Mouse (Mus musculus): ENCODE measurements around the gene P3h4.

The P3h4 gene

DNA sequence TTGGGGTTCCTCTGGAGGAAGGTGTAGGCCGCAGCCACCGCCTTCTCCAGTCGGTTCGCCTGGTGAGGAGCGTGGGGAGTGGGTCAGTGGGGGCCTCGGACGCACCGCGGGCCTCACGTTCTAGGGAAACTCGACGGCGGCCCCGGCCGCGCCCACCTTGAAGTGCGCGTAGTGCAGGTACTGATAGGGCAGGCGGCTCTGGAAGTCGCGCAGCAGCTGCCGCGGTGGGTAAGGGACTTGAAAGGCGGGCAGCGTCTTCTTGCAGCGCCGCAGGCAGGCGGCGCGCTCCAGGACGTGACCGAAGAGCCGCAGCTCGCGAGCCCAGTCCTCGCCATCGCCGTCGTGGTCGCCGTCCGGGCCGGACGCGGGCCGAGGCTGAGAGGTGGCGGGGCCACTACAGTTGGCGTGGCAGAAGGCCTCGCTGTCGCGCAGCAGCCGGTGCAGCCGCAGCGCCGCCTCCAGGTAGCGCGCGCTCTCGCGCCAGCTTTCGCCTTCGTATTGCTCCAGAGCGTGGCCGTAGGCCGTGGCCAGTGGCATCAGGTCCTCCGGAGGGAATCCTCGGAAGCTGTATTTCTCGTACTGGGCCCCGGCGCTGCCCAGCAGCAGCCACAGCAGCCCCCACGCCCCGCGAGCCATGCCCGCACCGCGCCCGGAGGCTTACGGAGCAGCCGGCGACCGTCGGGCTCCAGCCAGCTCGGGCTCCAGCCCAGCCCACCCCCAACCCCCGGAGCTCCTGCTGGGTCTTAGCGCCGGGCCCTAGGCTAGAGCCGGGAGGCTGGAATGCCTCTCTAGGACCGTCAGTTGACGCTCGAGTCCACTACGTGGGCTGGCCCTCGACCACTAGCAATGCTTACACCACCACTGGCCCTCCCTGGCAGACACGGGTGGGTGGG, at the start of gene P3h4:
Gene P3h4 (minus strand): TSS at position 816 of the 893 bp plus-strand sequence.
- peak; percentile 83 for DNase-seq (ENCODE audit: low read depth, low spot score)

DNA sequence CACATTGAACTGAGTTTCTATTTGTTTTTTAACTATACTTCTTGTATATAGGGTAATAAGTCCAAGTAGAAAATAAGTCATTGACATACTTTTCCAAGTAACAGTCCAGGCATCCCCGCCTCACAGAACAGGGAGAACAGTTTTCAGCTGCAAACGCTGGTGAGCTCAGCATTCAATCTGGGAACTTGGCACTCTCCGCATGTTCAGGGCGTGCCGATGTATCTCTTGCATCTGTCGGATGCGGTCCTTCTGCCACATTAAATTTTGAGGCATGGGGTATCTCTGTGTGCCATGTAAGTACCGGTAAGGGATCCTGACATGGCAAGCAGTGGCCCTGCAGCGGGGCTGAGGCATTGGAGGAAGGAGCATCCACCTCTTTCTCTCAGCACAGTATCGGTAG, 48.1 kb upstream of the P3h4 start:
- no peak for DNase-seq (ENCODE audit: low read depth, low spot score)

DNA sequence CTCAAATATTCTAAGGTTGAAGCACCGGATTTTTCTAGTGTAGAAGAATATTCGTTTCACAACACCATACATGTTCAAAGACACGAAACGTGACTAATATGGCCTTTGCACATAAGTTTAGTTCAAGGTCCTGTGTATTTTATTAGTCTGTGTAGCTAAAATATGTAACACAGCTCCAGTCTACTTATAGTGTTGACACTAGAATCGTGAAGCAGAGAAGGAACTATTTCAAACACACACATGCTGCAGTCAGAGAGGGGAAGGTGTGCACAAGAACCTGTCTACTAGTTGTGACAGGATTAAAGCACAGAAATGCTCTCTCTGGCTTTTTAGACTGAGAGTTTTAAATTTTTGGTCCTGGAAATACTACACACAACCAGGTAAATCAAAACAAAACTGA, 43.1 kb upstream of the P3h4 start:
- no peak for DNase-seq (ENCODE audit: low read depth, low spot score)

DNA sequence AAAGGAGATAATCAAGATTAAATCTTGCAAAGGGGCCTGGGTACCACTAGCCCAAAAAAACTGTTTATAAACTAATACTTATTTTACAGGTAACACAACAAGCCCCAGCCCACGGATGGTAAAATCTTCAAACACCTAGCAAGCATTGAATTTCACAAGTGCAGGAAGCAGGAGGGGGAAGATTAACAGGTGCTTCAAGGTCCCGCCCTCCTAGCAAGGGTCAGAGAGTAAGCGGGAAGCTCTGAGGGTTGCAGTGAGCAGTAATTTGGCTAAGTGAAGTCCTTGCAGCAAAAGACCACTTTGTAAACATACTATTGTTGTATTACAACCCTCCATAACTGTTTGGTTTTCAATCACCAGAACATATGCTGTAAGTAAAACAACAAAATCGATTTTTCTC, 42.6 kb upstream of the P3h4 start:
- no peak for DNase-seq (ENCODE audit: low read depth, low spot score)

DNA sequence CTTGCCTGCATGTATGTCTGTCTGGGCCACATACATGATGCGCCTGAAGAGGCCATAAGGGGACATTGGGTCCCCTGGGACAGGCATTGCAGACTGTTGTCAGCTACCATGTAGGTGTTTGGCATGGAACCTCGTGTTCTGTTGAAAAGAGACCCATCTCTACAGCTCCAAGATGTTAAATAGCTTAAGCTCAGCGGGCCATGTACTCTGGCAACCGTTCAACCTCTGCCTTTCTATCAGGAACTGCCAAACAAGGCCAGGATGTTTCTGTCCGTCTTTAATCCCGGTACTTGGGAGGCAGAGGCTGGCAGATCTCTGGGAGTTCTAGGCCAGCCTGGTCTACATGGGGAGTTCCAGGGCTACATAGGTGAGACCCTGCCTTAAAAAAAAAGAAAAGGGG, 28.0 kb upstream of the P3h4 start:
- no peak for DNase-seq (ENCODE audit: low read depth, low spot score)

DNA sequence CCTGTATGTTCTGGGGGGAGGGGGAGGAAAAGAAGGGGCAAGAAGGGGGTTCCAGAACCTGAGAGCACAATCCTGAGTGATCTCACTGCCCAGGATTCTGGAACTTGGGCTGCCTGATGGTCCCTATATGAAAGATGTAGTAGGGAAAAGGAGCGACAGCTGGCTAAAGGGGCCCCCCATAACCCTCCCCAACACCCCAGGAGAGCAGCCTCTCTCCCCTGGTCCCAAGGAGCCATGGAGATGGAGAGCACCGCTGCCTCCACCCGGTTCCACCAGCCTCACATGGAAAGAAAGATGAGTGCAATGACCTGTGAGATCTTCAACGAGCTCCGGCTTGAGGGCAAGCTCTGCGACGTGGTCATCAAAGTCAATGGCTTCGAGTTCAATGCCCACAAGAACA, 27.2 kb upstream of the P3h4 start, which contains the start of the genes Nt5c3b and Klhl10:
Gene Nt5c3b (minus strand): TSS at position 12 of the 400 bp plus-strand sequence.
Gene Klhl10 (plus strand): TSS at position 121 of the 400 bp plus-strand sequence.
- DNase-seq (ENCODE audit: low read depth, low spot score), result no peak

DNA sequence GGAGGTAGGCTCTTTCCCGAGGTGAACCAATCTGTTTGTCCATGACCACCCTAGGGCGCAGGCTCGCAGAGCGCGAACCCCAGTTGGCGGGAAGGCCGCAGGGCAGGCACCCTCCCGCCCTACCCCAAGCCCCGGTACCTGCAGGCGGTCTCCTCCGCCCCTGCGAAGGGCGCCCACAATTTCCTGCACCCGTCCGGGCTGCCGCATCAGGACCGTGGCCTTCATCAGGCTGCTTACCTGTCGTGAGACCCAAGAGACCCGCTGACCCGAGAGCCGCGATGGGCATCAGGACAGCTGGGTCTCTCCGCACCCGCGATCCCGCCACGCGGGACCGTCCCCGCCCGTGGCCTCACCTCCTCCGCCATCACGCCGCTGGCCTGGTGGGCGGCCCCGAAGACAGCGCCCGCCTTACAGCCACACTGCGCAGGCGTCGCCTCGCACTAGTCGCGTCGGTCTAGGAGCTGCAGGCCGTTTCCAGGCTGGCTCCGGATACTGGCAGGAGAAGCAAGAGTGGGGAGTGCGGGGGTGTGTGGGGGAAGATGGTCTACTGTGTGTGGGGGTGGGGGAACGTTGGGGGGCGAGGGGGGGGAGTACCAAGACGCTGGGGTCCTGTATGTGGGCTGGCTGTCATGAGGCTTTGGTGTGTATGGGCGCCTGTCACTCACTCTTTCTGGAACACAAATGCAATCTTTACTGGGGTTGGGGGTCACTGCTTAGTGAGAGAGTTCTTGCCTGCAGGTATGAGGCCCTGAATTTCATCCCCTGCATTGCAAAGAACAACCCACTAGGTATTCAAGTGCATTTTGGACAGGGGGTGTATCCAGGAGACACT, 26.3 kb upstream of the P3h4 start:
- peak; percentile 66 for DNase-seq (ENCODE audit: low read depth, low spot score)

DNA sequence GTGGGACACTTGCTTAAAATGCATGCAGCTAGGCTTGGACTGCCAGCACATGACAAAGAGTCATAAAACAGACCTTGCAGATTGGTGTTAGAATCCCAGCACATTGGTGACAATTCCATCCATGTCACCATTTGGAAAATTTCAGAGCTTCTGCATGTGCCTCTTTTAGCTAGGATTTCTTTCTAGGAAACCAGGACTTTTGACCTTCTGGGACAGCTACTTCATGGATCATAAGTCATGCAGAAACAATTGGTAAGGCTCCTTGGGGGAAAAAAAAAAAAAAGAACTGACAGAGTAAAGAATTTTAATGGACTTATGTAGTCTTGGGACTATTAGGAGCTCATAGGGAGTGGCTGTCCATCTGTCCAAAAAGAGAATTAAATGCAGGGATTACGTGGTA, 23.3 kb upstream of the P3h4 start:
- DNase-seq (ENCODE audit: low read depth, low spot score), result no peak

DNA sequence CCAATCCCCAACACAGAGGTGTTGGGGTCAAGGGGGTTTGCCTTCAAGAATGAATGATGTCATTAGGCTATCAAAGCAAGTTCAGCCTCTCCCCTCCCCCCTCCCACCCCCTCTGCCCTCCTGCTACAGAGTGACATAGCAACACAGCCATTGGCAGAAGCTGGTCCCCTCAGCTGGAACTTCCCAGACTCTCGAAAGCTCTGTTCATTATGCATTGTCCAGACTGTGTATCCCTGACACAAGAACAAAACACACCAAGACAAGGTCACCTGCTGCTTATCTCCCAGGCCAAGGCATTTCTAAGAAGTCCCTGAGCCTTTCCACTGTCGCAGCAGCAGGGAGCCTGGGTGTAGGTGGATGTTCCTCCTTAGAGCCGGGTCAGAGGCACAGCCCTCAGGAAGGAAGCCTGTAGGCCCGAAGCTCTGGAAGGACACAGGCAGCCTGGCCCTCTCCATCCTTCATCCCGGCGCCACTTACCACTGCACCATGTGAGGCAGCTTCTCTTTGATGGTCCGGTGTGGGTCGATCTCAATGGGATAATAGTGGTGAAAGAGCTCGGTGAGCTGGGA, 21.1 kb upstream of the P3h4 start:
- DNase-seq (ENCODE audit: low read depth, low spot score), result no peak

DNA sequence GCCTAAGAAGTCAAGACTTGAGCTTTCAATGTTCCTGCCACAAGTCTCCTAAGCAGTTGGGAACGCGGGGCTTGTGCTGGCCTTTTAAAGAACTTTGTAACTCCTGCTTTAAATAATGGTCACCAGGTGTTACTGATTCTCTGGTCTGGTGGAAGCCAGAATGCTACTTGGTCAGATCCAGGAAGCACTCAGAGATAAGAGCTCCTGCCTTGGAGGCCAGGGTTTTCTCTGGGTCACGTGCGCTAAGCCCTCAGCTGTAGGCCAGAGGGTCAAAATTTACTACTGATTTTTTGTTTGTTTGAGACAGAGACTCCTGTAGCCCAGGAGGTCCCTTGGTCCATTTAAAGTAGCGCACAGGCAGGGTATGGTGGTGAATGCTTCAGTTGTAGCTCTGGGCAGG, 17.4 kb upstream of the P3h4 start:
- no peak for DNase-seq (ENCODE audit: low read depth, low spot score)

DNA sequence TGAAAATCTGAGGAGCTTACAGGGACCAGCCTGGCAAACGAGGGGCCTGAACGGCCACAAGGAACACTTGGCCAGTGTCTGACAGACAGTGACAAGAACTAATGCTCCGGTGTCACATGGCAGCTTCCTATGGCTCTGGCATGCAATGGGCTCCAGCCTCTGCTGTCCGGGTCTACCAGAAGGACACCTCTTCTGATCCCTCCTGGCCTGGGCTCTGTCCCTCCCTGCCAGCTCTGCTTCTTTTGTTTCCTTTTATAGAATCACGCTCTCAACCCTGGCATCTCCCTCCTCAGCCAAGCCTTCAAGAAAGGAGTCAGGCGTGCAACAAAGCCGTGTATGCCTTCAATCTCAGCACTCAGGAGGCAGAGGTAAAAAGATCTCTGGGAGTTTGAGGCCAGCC, 15.4 kb upstream of the P3h4 start:
- DNase-seq (ENCODE audit: low read depth, low spot score), result no peak

DNA sequence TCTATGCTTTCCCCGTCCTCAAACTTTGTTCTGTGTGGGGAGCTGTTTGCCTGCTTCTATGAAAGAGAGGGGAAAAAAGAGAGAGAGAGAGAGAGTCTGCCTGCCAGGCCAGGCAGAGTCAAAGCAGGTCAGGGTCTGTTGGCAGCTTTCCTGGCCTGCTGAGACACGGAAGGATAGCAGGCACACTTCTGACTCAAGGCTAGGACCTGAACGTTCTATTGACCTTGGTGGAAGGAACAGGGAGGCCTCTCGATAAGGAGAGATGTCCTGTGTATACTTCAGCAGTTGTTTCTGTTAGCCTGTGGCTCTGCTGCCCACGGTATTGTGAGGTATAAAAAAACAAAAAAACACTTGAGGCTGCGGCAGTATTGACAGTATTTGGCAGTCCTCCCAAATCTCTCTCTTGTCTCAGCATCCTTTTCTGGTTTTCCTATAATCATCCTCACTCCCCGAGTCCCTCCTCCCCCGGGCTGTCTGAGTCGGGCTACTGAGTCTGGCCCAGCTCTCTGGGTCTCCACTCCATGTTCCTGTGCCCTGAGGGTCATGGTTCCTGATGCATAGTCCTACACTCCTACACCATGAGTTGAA, 14.1 kb upstream of the P3h4 start:
- DNase-seq (ENCODE audit: low read depth, low spot score), result no peak

DNA sequence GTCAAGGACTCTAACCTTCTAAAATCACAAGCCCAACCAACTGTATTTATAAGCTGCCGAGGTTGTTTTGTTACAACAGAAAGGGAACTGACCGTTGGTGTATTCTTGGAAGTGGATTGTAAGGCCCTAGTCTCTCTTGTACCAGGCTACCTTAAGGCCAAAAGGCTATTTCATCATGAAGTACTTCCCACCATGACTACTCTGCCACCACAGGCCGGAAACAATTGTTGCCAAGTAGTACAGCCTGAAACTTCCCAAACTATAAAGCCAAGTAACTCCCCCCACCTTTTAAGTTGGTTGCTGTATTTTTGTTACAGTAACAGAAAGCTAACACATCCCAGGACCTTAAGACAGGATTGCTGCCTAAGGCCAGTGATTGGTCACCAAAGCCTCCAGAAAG, 12.2 kb upstream of the P3h4 start:
- DNase-seq (ENCODE audit: low read depth, low spot score), result no peak

DNA sequence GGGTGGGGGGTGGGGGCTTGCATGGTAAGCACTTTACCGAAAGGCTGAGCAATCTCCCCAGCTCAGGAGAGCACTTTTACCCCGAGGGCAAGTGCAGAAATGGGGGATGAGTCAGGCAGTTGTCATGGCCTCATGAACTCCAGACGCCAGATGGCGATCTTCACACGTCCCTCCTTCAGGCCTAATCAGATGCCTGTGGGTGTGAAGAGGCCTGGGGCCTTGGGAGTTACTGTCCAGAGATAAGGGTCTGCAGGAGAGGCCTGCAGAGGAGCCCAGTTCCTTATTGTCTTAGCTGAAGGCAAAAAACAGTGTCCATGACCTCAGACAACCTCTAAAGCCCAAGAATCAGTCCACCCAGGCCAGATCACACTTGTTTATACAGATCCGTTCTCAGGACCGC, 11.2 kb upstream of the P3h4 start:
- peak; percentile 63 for DNase-seq (ENCODE audit: low read depth, low spot score)

DNA sequence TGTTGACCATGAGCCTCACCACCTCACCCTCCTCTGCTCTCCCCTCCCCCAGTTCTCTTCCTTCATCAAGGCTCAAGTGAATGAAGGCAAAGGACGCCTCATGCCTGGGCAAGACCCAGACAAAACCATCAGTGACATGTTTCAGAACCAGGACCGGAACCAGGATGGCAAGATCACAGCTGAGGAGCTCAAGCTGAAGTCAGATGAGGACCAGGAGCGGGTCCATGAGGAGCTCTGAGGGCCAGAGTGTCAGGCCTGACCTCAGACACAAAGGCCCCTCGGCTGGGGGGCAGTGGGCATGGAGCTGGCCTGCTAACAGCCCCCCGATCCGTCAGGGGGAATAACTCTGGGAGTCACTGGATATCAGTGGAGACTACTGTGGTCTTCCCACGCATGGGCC, 9.2 kb upstream of the P3h4 start:
- DNase-seq (ENCODE audit: low read depth, low spot score), result no peak

DNA sequence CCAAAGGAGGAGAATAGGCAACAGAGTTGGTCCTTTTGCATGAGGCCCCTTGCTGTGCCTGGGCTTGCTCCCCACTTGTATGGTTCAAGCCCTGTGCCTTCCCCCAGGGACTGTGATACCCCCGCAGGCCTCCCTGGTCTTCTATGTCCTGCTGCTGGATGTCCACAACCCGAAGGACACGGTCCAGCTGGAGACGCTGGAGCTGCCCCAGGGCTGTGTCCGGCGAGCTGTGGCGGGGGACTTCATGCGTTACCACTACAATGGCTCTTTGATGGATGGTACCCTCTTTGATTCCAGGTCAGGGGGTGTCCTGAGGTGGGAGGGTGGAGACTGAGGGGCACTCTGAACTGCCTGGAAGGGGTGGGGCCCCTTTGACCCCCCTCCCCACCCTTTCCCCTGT, 6.9 kb upstream of the P3h4 start:
- no peak for DNase-seq (ENCODE audit: low read depth, low spot score)

DNA sequence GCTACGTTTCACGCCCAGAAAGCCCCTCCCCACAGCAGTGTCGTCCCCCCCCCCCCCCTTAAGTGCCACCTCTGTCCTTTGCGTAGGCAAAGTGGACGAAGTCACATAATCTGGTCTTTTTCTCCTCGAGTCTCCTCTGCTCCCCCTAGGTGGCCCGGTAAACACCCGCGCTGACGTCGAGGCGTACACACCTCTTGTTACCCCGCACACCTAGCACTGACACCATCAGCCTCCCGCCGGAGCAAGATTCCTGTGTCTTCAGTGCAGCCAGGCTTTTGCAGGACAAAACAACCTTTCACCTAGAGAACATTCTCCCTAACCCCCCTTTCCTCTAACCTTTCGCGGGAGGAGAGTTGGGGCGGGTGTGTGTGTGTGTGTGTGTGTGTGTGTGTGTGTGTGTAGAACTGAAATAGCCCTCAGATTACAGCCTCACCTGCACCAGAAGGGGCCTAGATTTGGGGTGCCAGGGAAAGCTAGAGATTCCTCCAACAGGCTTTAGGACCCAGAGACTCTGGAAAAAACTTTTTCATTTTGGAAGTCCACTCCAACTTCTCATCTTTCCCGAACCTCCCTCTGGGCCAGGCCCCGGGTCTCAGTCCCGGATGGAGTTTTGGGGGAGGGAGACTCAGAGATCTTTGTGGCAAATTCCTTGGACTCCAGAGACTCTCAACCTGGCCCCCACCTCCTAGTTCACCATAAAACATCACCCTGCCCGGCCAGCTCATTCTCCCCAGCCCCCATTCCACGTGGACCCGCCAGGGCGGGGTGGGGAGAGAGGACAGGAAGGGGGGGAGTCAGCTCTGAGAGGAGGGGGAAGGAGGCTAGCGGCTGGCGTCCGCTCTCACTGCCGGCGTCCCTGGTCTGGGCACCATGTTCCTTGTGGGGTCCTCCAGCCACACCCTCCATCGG, 532 bp upstream of the P3h4 start, which contains the start of gene Fkbp10:
Gene Fkbp10 (plus strand): TSS at position 784 of the 909 bp plus-strand sequence.
- peak; percentile 49 for DNase-seq (ENCODE audit: low read depth, low spot score)

DNA sequence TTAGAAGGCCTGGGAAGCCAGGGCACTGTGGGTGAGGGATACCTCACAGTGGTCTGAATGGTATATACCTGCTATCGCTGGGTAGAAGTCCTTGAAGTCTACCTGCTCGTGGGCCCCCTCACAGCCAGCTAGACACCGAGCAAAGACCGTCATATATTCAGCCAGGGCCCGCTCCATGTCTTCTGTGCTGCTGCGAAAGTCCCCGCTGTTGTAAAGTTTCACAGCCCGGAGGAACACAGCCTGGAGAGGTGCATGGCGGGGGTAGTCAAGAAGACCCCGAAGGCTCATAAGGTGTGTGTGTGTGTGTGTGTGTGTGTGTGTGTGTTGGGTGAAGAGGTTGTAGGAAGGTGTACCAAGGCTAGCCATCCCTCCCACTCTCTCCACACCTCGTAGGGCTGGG, 1.1 kb downstream of the P3h4 start:
- DNase-seq (ENCODE audit: low read depth, low spot score), result no peak

DNA sequence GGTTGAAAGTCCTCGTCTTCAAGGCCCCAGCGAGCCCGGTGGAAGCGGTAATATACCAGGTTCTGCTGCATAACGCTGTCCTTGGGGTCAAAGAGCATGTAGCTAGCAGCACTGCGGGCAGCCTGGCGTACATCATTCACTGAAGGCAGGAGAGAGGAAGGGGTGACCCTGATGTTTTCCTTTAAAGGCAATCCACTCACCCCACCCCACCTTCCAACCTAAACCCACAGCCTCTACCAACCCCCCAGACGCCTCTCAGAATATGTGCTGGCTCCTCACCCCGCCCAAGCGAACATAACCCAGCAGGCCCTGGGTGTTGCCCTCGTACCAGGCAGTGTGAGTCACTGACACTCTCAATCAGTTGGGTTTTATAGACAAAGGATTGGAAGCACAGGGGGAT, 2.9 kb downstream of the P3h4 start:
- DNase-seq (ENCODE audit: low read depth, low spot score), result no peak

DNA sequence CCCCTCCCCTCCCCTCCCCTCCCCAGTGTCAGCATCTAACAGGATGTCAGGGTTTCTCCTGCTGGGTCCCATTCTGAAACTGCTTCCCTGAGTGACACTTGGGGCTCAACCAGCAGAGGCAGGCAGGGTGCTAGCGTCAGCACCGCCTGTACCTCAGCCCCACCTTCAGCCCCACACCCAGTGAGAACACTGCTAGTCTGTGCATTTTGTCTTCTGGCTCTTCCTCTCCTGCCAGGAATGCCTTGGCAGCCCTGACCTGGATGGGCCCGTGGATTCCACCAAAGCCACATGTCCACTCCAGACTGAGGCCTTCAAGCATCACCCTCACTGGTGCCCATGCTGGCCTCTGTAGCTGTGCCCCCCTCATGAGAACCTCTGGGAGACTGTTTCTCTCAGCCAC, 5.0 kb downstream of the P3h4 start:
- DNase-seq (ENCODE audit: low read depth, low spot score), result no peak
